Mouse (Mus musculus) adrenal gland (tissue): ENCODE data around the gene Mast3.
"Not testable (repeated sequence)": the region's sequence is repeated elsewhere in the genome, so short reads cannot be mapped to it uniquely, and the experiment has no call there.

ENCODE experiments used
- intact Hi-C: fragments of 180-260 bp; cut with DNase I; formaldehyde crosslinking; loops from one replicate; pipeline ENCODE4 v1.15.1; 2025

Mast3 gene

GRCm38 (mm10) chr8:70838654-70839407, 34.0 kb upstream of the Mast3 start:
- intact Hi-C loops: no loop called here

- intact Hi-C loops: no loop called here
These were observed 31.8 kb upstream of the Mast3 start for GRCm38 (mm10) chr8:70836666-70837065.

- intact Hi-C loops: no loop called here
These were observed 29.2 kb upstream of the Mast3 start for GRCm38 (mm10) chr8:70834071-70834470.

GRCm38 (mm10) chr8:70833520-70833919, 28.7 kb upstream of the Mast3 start:
- intact Hi-C loops: no loop called here

GRCm38 (mm10) chr8:70833018-70833482, 28.2 kb upstream of the Mast3 start:
- intact Hi-C loops: no loop called here

GRCm38 (mm10) chr8:70832371-70832770, 27.5 kb upstream of the Mast3 start:
- intact Hi-C loops: no loop called here

- intact Hi-C loops: no loop called here
These were observed 26.7 kb upstream of the Mast3 start for GRCm38 (mm10) chr8:70831517-70831916.

- intact Hi-C loops: no loop called here
These were observed 22.9 kb upstream of the Mast3 start for GRCm38 (mm10) chr8:70827796-70828195.

- intact Hi-C loops: no loop called here
These were observed 22.2 kb upstream of the Mast3 start for GRCm38 (mm10) chr8:70827010-70827409.

GRCm38 (mm10) chr8:70825816-70826215, 21.0 kb upstream of the Mast3 start:
- intact Hi-C loops: no loop called here

GRCm38 (mm10) chr8:70823802-70824201, 18.9 kb upstream of the Mast3 start:
- intact Hi-C loops: no loop called here

- intact Hi-C loops: not testable (repeated sequence)
These were observed 17.7 kb upstream of the Mast3 start for GRCm38 (mm10) chr8:70822594-70822993.

GRCm38 (mm10) chr8:70821992-70822391, 17.1 kb upstream of the Mast3 start:
- intact Hi-C loops: loop anchor here (2.0 kb wide), 1 partner anchor 19 kb away; no protein-coding TSS in a partner anchor

- intact Hi-C loops: loop anchor here (2.0 kb wide), 1 partner anchor 19 kb away; no protein-coding TSS in a partner anchor
These were observed 16.6 kb upstream of the Mast3 start for GRCm38 (mm10) chr8:70821399-70821962.

GRCm38 (mm10) chr8:70820101-70820935, 15.5 kb upstream of the Mast3 start:
- intact Hi-C loops: loop anchor here (2.0 kb wide), 1 partner anchor 20 kb away; no protein-coding TSS in a partner anchor

- intact Hi-C loops: no loop called here
These were observed 11.8 kb upstream of the Mast3 start for GRCm38 (mm10) chr8:70816679-70817078.

GRCm38 (mm10) chr8:70812885-70813284, 8.0 kb upstream of the Mast3 start:
- intact Hi-C loops: no loop called here

GRCm38 (mm10) chr8:70812055-70812454, 7.2 kb upstream of the Mast3 start:
- intact Hi-C loops: no loop called here

- intact Hi-C loops: no loop called here
These were observed 6.3 kb upstream of the Mast3 start for GRCm38 (mm10) chr8:70810962-70811680.

GRCm38 (mm10) chr8:70808955-70809701, 4.3 kb upstream of the Mast3 start:
- intact Hi-C loops: no loop called here
